Mouse (Mus musculus) lung, adult 2 months (tissue): ENCODE results near the gene Vrk1.

Source experiments
- CTCF ChIP-seq: fragments of 200-500 bp; IDR thresholded peaks from 2 replicates; pipeline ENCODE4 v1.5.1; 2011; ENCODE audit warnings: mild to moderate bottlenecking, low read length, control low read depth; ENCODE audit not compliant: insufficient read depth
- POLR2A ChIP-seq: fragments of 200-500 bp; IDR thresholded peaks from 2 replicates; pipeline ENCODE4 v1.6.1; 2011; ENCODE audit warnings: low read depth, mild to moderate bottlenecking, control low read depth, low read length, borderline replicate concordance; ENCODE audit errors: extremely low read depth

GRCm38 (mm10) chr12:105971182-105971581 lies 38.8 kb upstream of the Vrk1 start:
- TF ChIP-seq POLR2A (no peak), CTCF (no peak)
